ENCODE assay signal across 9 mouse cellular contexts in the genomic region with DNA sequence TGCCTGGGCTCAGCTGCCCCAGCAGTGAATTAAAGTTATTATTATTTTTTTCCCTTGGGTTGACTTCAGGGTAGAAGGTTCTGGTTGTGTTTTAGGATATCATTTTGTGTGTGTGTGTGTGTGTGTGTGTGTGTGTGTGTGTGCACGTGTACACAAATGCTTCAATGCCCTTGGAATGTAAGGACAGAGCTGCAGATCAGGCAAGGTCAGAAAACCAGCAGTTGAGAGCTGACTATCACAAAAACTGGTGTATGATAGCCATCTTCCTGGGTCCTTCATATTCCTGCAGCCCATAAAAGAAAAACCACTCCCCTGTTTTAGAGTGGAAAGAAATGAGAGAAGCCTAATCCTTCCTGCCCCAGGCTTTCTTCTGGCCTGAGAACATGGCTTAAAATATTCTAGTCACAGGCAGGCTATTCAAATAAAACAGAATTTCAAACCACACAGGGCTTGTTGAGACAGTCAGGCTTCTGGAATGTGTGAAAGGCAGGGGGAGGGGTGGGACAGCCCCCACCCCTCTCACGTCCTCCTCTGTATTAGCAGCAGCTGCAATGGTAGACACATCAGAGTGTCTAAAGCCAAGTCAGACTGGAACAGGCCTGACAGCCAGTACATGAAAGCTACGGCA.
DNase-seq lines count a peak whose midpoint lies in the region; ATAC-seq and TF ChIP-seq lines count a peak whose summit lies in the region.
"Had no signal": no experiment of that assay in that cellular context is flagged by ENCODE, and none has a peak within 500 bp of the region (broad histone marks: within the 10 kb centered on the region; RNA-seq: fewer than 3 reads in every experiment).

No protein-coding gene starts in this region.

- H3K4me1 ChIP-seq in embryonic facial prominence, embryonic 14.5 days (ENCODE audit: control insufficient read depth, insufficient read depth, low read length) = peaks cover 12% of the 10 kb centered on the region
- H3K4me1 ChIP-seq in kidney, adult 2 months (ENCODE audit: control insufficient read depth, insufficient read depth, low read length) = no peaks in the 10 kb centered on the region
- peaks cover 26% of the 10 kb centered on the region for H3K4me1 ChIP-seq in neural tube, embryonic 13.5 days (replicated peaks)

- no peak overlapping the region for H3K4me2 ChIP-seq in embryonic facial prominence, embryonic 14.5 days (ENCODE audit: low read depth, low read length)
- no peak overlapping the region for H3K4me2 ChIP-seq in neural tube, embryonic 13.5 days

- no peaks in the 10 kb centered on the region for H3K27me3 ChIP-seq in embryonic facial prominence, embryonic 14.5 days (replicated peaks; ENCODE audit: control insufficient read depth, insufficient read depth, low read length)
- H3K27me3 ChIP-seq in kidney, adult 2 months (replicated peaks; ENCODE audit: control insufficient read depth, insufficient read depth, low read length) = no peaks in the 10 kb centered on the region
- H3K27me3 ChIP-seq in neural tube, embryonic 13.5 days = no peaks in the 10 kb centered on the region

- H3K36me3 ChIP-seq in embryonic facial prominence, embryonic 14.5 days (ENCODE audit: control insufficient read depth, insufficient read depth, low read length) = no peaks in the 10 kb centered on the region
- H3K36me3 ChIP-seq in kidney, adult 2 months (ENCODE audit: control insufficient read depth, insufficient read depth, low read length) = no peaks in the 10 kb centered on the region
- H3K36me3 ChIP-seq in neural tube, embryonic 13.5 days = no peaks in the 10 kb centered on the region

- TF ChIP-seq CTCF in kidney, adult 2 months (conservative IDR thresholded peaks at IDR 0.05; ENCODE audit: insufficient read depth, insufficient read length, low read depth, low read length) = no peak

- H3K9ac ChIP-seq in embryonic facial prominence, embryonic 14.5 days (ENCODE audit: low read depth, low read length) = no peak overlapping the region
- peak overlapping the region; percentile 26; the same call in 1 of the 2 replicates for H3K9ac ChIP-seq in neural tube, embryonic 13.5 days

- no peak overlapping the region for H3K4me3 ChIP-seq in embryonic facial prominence, embryonic 14.5 days (ENCODE audit: low read depth, low read length)
- no peak overlapping the region for H3K4me3 ChIP-seq in kidney, adult 2 months (ENCODE audit: insufficient read depth, low read depth, low read length)
- no peak overlapping the region for H3K4me3 ChIP-seq in neural tube, embryonic 13.5 days

- no peaks in the 10 kb centered on the region for H3K9me3 ChIP-seq in embryonic facial prominence, embryonic 14.5 days (ENCODE audit: control insufficient read depth, low read length)
- no peaks in the 10 kb centered on the region for H3K9me3 ChIP-seq in neural tube, embryonic 13.5 days

- peak; percentile 96 for ATAC-seq in embryonic facial prominence, embryonic 14.5 days (ENCODE audit: low read depth)
- peak; percentile 86 for ATAC-seq in neural tube, embryonic 13.5 days (ENCODE audit: low read depth)

- WGBS in embryonic facial prominence, embryonic 14.5 days = 27% methylated on average over 3 of the region's 3 CpGs
- WGBS in kidney, adult 2 months = 39% methylated on average over 3 of the region's 3 CpGs
- WGBS in neural tube, embryonic 13.5 days = 25% methylated on average over 3 of the region's 3 CpGs

- TF ChIP-seq POLR2A in kidney, adult 2 months (IDR thresholded peaks at IDR 0.05; ENCODE audit: low read depth, low read length) = no peak

- peak; percentile 9 for DNase-seq in kidney, adult 18-20 months
- DNase-seq in kidney, postnatal 25 days = no peak
- peak; percentile 88 for DNase-seq in embryonic facial prominence, embryonic 14.5 days (ENCODE audit: low spot score)
- peak; percentile 22 for DNase-seq in kidney, adult 2 months
- no peak for DNase-seq in liver
- DNase-seq in testis, postnatal 14 days (ENCODE audit: low spot score) = no peak
- DNase-seq in layer of hippocampus, adult 11-12 months (ENCODE audit: low spot score) = no peak

- peak overlapping the region; percentile 57; the same call in 1 of the 2 replicates for H3K27ac ChIP-seq in embryonic facial prominence, embryonic 14.5 days (replicated peaks; ENCODE audit: low read depth, low read length)
- H3K27ac ChIP-seq in kidney, adult 2 months (ENCODE audit: insufficient read depth, low read depth, low read length) = peak overlapping the region; percentile 19
- H3K27ac ChIP-seq in neural tube, embryonic 13.5 days (replicated peaks) = peak overlapping the region; percentile 69
- H3K27ac ChIP-seq: macrophage had no signal

Comparison
In these comparisons a context has a peak if more than half of its experiments do, and no peak if none do; other contexts are left out.
1. DNase-seq: peak in kidney, adult 18-20 months (single experiment), embryonic facial prominence, embryonic 14.5 days (single experiment) and kidney, adult 2 months (single experiment); none in kidney, postnatal 25 days (0 of 2), liver (single experiment), testis, postnatal 14 days (single experiment) and layer of hippocampus, adult 11-12 months (single experiment).
2. H3K27ac ChIP-seq: peak in every context shown above with its lines; median percentile 69 in neural tube, embryonic 13.5 days; 57 in embryonic facial prominence, embryonic 14.5 days; 19 in kidney, adult 2 months.